Mouse (Mus musculus) cerebellum, adult 2 months (tissue): ENCODE data around the gene Dnali1.

Experiments
- CTCF ChIP-seq: fragments of 200-500 bp; IDR thresholded peaks from 2 replicates; pipeline ENCODE4 v1.5.1; 2011; ENCODE audit warnings: low read depth, mild to moderate bottlenecking, control low read depth, low read length, moderate library complexity, borderline replicate concordance; ENCODE audit not compliant: insufficient read depth
- POLR2A ChIP-seq: fragments of 200-500 bp; IDR thresholded peaks from 2 replicates; pipeline ENCODE4 v1.6.1; 2011; ENCODE audit warnings: low read length, control low read depth, borderline replicate concordance; ENCODE audit not compliant: insufficient read depth

DNA sequence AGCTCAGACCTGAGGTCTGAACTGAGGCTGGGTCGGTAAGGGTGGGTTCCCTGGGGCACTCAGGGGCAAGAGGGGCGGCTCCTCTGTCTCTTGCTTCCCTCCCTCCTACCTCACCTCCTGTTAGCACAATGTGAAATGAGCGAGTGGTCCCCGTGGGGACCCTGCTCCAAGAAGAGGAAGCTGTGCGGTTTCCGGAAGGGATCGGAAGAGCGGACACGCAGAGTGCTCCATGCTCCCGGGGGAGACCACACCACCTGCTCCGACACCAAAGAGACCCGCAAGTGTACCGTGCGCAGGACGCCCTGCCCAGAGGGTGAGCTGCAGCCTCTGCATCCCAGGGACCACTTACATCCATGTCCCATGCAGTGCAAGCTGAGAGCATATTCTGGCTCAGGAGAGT is 58.0 kb downstream of the Dnali1 start:
- TF ChIP-seq CTCF (no peak), POLR2A (no peak)
